Mouse (Mus musculus) megakaryocyte-erythroid progenitor cell, adult 5-6 weeks (primary cell): ENCODE measurements around the gene Rps8. TPM values are rescaled to one million over a fixed set of nuclear protein-coding genes. Genes with fewer than 3 reads are reported as not detected.

ENCODE experiments used
- ATAC-seq: replicated peaks from 2 replicates; pipeline ENCODE4 v1.8.0; 2016; ENCODE audit warnings: mild to moderate bottlenecking, inconsistent platforms; ENCODE audit not compliant: severe bottlenecking, poor library complexity, low FRiP score, low TSS enrichment
- total RNA-seq, 2 experiments: library from RNA; stranded (forward) in 1 of 2; stranded (reverse) in 1 of 2; fragments of 200-1000, 215-1000 nt in 1 of 2; fragments of >200 nt in 1 of 2; fragmentation: Nextera tagmentation in 1 of 2; gene quantifications; 2 replicates each; pipeline ENCODE4 v1.2.3; 2014 to 2017

Gene Rps8
- total RNA-seq, 2 experiments from 2014 or later = 1,767 to 5,319 TPM

- no peak for ATAC-seq
These were observed 48.1 kb downstream of the Rps8 start for GRCm38 (mm10) chr4:117107813-117108523.

- ATAC-seq = no peak
These were observed 50.9 kb downstream of the Rps8 start for GRCm38 (mm10) chr4:117105127-117105526.

GRCm38 (mm10) chr4:117104672-117105071 is 51.4 kb downstream of the Rps8 start:
- ATAC-seq = no peak

Other genes with a start within 250 kb of the Rps8 start
- gene Urod, start 161.8 kb downstream of the Rps8 start, total RNA-seq (2014; fragmentation: Nextera tagmentation) = 222 and 304 TPM in 2 replicates
- gene Urod, start 161.8 kb downstream of the Rps8 start, total RNA-seq (2017) = 130 and 163 TPM in 2 replicates
- gene Hectd3, start 160.9 kb downstream of the Rps8 start, total RNA-seq (2014; fragmentation: Nextera tagmentation) = 10.8 and 14.8 TPM in 2 replicates
- 12.7 and 15.0 TPM in 2 replicates for gene Hectd3, start 160.9 kb downstream of the Rps8 start, total RNA-seq (2017)
- gene Eif2b3, start 136.8 kb downstream of the Rps8 start, total RNA-seq (2014; fragmentation: Nextera tagmentation) = 53.5 and 56.7 TPM in 2 replicates
- 61.4 and 65.7 TPM in 2 replicates for gene Eif2b3, start 136.8 kb downstream of the Rps8 start, total RNA-seq (2017)
- 0.25 TPM in 1 of 2 replicates, not detected in the other for gene Ptch2, start 60.2 kb downstream of the Rps8 start, total RNA-seq (2014; fragmentation: Nextera tagmentation)
- not detected in 2 replicates for gene Ptch2, start 60.2 kb downstream of the Rps8 start, total RNA-seq (2017)
- gene Btbd19, start 30.5 kb downstream of the Rps8 start, total RNA-seq (2014; fragmentation: Nextera tagmentation) = 17.5 and 19.1 TPM in 2 replicates
- gene Btbd19, start 30.5 kb downstream of the Rps8 start, total RNA-seq (2017) = 7.7 and 15.6 TPM in 2 replicates
- gene Tctex1d4, start 29.4 kb downstream of the Rps8 start, total RNA-seq (2014; fragmentation: Nextera tagmentation) = not detected in 2 replicates
- not detected in 2 replicates for gene Tctex1d4, start 29.4 kb downstream of the Rps8 start, total RNA-seq (2017)
- gene Plk3, start 22.3 kb downstream of the Rps8 start, total RNA-seq (2014; fragmentation: Nextera tagmentation) = 0.66 and 1.8 TPM in 2 replicates
- 0.94 and 2.8 TPM in 2 replicates for gene Plk3, start 22.3 kb downstream of the Rps8 start, total RNA-seq (2017)
- 28.1 and 34.2 TPM in 2 replicates for gene Kif2c, start 26.4 kb upstream of the Rps8 start, total RNA-seq (2014; fragmentation: Nextera tagmentation)
- 28.9 and 29.6 TPM in 2 replicates for gene Kif2c, start 26.4 kb upstream of the Rps8 start, total RNA-seq (2017)
- not detected in 2 replicates for gene Tmem53, start 95.7 kb upstream of the Rps8 start, total RNA-seq (2014; fragmentation: Nextera tagmentation)
- gene Tmem53, start 95.7 kb upstream of the Rps8 start, total RNA-seq (2017) = not detected in 2 replicates
- gene Armh1, start 95.9 kb upstream of the Rps8 start, total RNA-seq (2014; fragmentation: Nextera tagmentation) = not detected in 2 replicates
- gene Armh1, start 95.9 kb upstream of the Rps8 start, total RNA-seq (2017) = not detected in 2 replicates